In the genomic region with DNA sequence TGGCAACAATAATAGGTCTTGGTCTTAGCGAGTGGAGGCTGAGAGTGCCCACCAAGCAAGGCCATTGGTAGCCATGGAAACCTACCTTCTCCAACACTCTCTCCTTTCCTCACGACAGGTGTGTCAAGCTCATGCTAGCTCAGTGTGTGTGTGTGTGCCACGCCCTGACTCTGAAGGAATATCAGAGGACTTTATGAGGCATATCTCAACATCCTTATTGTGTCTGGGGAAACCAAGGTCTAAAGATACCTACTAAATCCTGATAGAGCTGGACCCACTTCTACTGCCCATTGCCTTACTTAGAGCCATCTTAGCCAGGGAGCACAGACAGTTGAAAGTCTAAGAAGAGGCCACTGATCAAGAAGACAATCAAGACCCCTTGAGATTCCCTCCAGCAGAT, we compare ENCODE assay signal across 30 mouse cellular contexts. TPM values are rescaled to one million over a fixed set of nuclear protein-coding genes. Genes with fewer than 3 reads are reported as not detected.
DNase-seq lines count a peak whose midpoint lies in the region; ATAC-seq and TF ChIP-seq lines count a peak whose summit lies in the region.
"Had no signal": no experiment of that assay in that cellular context is flagged by ENCODE, and none has a peak within 500 bp of the region (broad histone marks: within the 10 kb centered on the region; RNA-seq: fewer than 3 reads in every experiment).

No protein-coding gene starts in this region.

- no peak overlapping the region for H3K4me2 ChIP-seq in intestine, postnatal 0 days (replicated peaks; ENCODE audit: low read depth)
- peak overlapping the region; percentile 70 for H3K4me2 ChIP-seq in liver, embryonic 15.5 days
- H3K4me2 ChIP-seq: embryonic facial prominence, embryonic 12.5 days; heart, embryonic 12.5 days; limb, embryonic 12.5 days; midbrain, embryonic 12.5 days had no signal

- H3K9me3 ChIP-seq in intestine, postnatal 0 days (ENCODE audit: control insufficient read depth): no peaks in the 10 kb centered on the region
- H3K9me3 ChIP-seq in liver, embryonic 15.5 days (replicated peaks): no peaks in the 10 kb centered on the region
- H3K9me3 ChIP-seq in limb, embryonic 10.5 days (replicated peaks): no peaks in the 10 kb centered on the region
- H3K9me3 ChIP-seq: embryonic facial prominence, embryonic 12.5 days; heart, embryonic 12.5 days; hindbrain, embryonic 10.5 days; limb, embryonic 12.5 days; midbrain, embryonic 12.5 days had no signal

- 0 out of 2 replicates have a peak, but pooled peaks cover 6% of the 10 kb centered on the region for H3K27me3 ChIP-seq in intestine, postnatal 0 days (replicated peaks; ENCODE audit: control insufficient read depth, insufficient read depth, low read length)
- H3K27me3 ChIP-seq in liver, embryonic 15.5 days: peaks cover 20% of the 10 kb centered on the region
- no peaks in the 10 kb centered on the region for H3K27me3 ChIP-seq in limb, embryonic 10.5 days (ENCODE audit: low read depth, poor library complexity, severe bottlenecking)
- H3K27me3 ChIP-seq: embryonic facial prominence, embryonic 12.5 days; limb, embryonic 12.5 days; midbrain, embryonic 12.5 days had no signal

- no peak overlapping the region for H3K9ac ChIP-seq in intestine, postnatal 0 days (ENCODE audit: low read depth, low read length)
- H3K9ac ChIP-seq in liver, embryonic 15.5 days: peak overlapping the region; percentile 57
- H3K9ac ChIP-seq: embryonic facial prominence, embryonic 12.5 days; heart, embryonic 12.5 days; limb, embryonic 12.5 days; midbrain, embryonic 12.5 days had no signal

- H3K4me1 ChIP-seq in intestine, postnatal 0 days (replicated peaks; ENCODE audit: control insufficient read depth, insufficient read depth, low read length): peaks cover 9% of the 10 kb centered on the region; the same call in 1 of the 2 replicates
- H3K4me1 ChIP-seq in liver, embryonic 15.5 days (replicated peaks): peaks cover 84% of the 10 kb centered on the region
- H3K4me1 ChIP-seq in limb, embryonic 10.5 days: 0 out of 2 replicates have a peak, but pooled peaks cover 4% of the 10 kb centered on the region

- peak; percentile 31 for ATAC-seq in erythroblast, adult 5-6 weeks (replicated peaks; ENCODE audit: low FRiP score, poor library complexity, severe bottlenecking)
- peak; percentile 60 for ATAC-seq in intestine, postnatal 0 days
- peak; percentile 67 for ATAC-seq in liver, embryonic 15.5 days (ENCODE audit: insufficient read depth)
- ATAC-seq in CD4-positive, CD25-positive, alpha-beta regulatory T cell, adult 4 months: no peak
- ATAC-seq: forebrain, embryonic 14.5 days; hindbrain, postnatal 0 days had no signal

- no peak for DNase-seq in limb, embryonic 10.5 days (ENCODE audit: low spot score)
- DNase-seq in gastrocnemius, postnatal 14 days: no peak
- DNase-seq in cerebellum, postnatal 14 days: no peak
- DNase-seq: adrenal gland, postnatal 14 days; cerebellum, adult 11 months; cerebellum, postnatal 10 days; heart, adult 11 months; kidney, adult 18-20 months; kidney, postnatal 4 days; lung, adult 2 months; lung, postnatal 14 days; thymus, postnatal 36 days had no signal

- no peak for TF ChIP-seq CTCF in intestine, postnatal 0 days (IDR thresholded peaks at IDR 0.05; ENCODE audit: low read depth)

- no peaks in the 10 kb centered on the region for H3K36me3 ChIP-seq in intestine, postnatal 0 days (ENCODE audit: control insufficient read depth, insufficient read depth)
- no peaks in the 10 kb centered on the region for H3K36me3 ChIP-seq in liver, embryonic 15.5 days (replicated peaks)
- H3K36me3 ChIP-seq in limb, embryonic 10.5 days: no peaks in the 10 kb centered on the region
- H3K36me3 ChIP-seq: embryonic facial prominence, embryonic 12.5 days; heart, embryonic 12.5 days; hindbrain, embryonic 10.5 days; limb, embryonic 12.5 days; midbrain, embryonic 12.5 days had no signal

- intact Hi-C loops in gastrocnemius, postnatal 14 days (cut with DNase I; ENCODE audit: low total_unique reads): no loop called here

- H3K27ac ChIP-seq in intestine, postnatal 0 days (ENCODE audit: low read depth, low read length): no peak overlapping the region
- H3K27ac ChIP-seq in liver, embryonic 15.5 days (replicated peaks): peak overlapping the region; percentile 91
- H3K27ac ChIP-seq in limb, embryonic 10.5 days: no peak overlapping the region
- H3K27ac ChIP-seq: embryonic facial prominence, embryonic 12.5 days; hindbrain, embryonic 10.5 days; hindbrain, postnatal 0 days; limb, embryonic 12.5 days; midbrain, embryonic 12.5 days had no signal

- H3K4me3 ChIP-seq in intestine, postnatal 0 days (ENCODE audit: low read depth, low read length): no peak overlapping the region
- H3K4me3 ChIP-seq in liver, embryonic 15.5 days (replicated peaks): peak overlapping the region; percentile 30; the same call in 1 of the 2 replicates
- no peak overlapping the region for H3K4me3 ChIP-seq in limb, embryonic 10.5 days
- H3K4me3 ChIP-seq: embryonic facial prominence, embryonic 12.5 days; heart, embryonic 12.5 days; hindbrain, embryonic 10.5 days; limb, embryonic 12.5 days; midbrain, embryonic 12.5 days had no signal

- WGBS in intestine, postnatal 0 days: 53% methylated on average over 3 of the region's 3 CpGs
- WGBS in liver, embryonic 15.5 days (ENCODE audit: insufficient replicate concordance): 52% methylated on average over 3 of the region's 3 CpGs
- WGBS in limb, embryonic 10.5 days: 86% methylated on average over 3 of the region's 3 CpGs

RNA-seq across cellular contexts. Expression of gene Muc5ac, which starts 18.3 kb away (rescaled TPM):
- total RNA-seq in erythroblast, adult 5-6 weeks (2015; ENCODE audit: low replicate concordance): not detected in 2 replicates
- total RNA-seq in erythroblast, adult 5-6 weeks (2017; ENCODE audit: low replicate concordance): 0.09 TPM in 1 of 2 replicates, not detected in the other
- polyA plus RNA-seq in intestine, postnatal 0 days (2015; fragmentation: Nextera tagmentation; extraction: Ambion mirVana): 0.05 TPM in 1 of 2 replicates, not detected in the other
- not detected in 2 replicates for polyA plus RNA-seq in liver, embryonic 15.5 days (2015; fragmentation: Nextera tagmentation; extraction: Ambion mirVana)
- not detected in 2 replicates for polyA plus RNA-seq in limb, embryonic 10.5 days (2016; fragmentation: Nextera tagmentation; extraction: Ambion mirVana)
- total RNA-seq in gastrocnemius, postnatal 14 days (2021): not detected
- polyA plus RNA-seq in CD4-positive, CD25-positive, alpha-beta regulatory T cell, adult 4 months (2017; shearing (Covaris generic)): under 1 TPM in 1 of 2 experiments, not detected in 1; 0.03 TPM
- total RNA-seq: adrenal gland, postnatal 14 days; gastrocnemius, adult 8-10 months; heart, postnatal 10 days; hindbrain, postnatal 0 days; layer of hippocampus, postnatal 10 days; left cerebral cortex, postnatal 10 days; neutrophil, adult 5-6 weeks had no signal
- polyA plus RNA-seq: brain, embryonic 14.5 days; embryonic facial prominence, embryonic 12.5 days; forebrain, embryonic 14.5 days; heart, embryonic 12.5 days; hindbrain, embryonic 10.5 days; hindbrain, postnatal 0 days; kidney, embryonic 16.5 days; limb, embryonic 12.5 days; midbrain, embryonic 12.5 days had no signal
